Mouse (Mus musculus): Measurements from ENCODE around the gene Ifitm6. TPM values are rescaled to one million over a fixed set of nuclear protein-coding genes. Genes with fewer than 3 reads are reported as not detected.

Gene Ifitm6
- total and polyA plus RNA-seq, 2 experiments from 2014 or later: 0.83 to 0.99 TPM

- Histone ChIP-seq H3K4me3 (ENCODE audit: low read depth, low read length) (peak within 1 kb of the TSS; percentile 86), H3K9ac (replicated peaks; ENCODE audit: low read length, poor library complexity, severe bottlenecking) (peak within 1 kb of the TSS; percentile 95), H3K27ac (ENCODE audit: low read depth, low read length) (peak within 1 kb of the TSS; percentile 94), H3K4me1 (ENCODE audit: insufficient read depth, low read length) (peaks cover 14% of the 10 kb centered on the region), H3K36me3 (ENCODE audit: insufficient read depth, low read length) (peaks cover 22% of the 10 kb centered on the region), H3K27me3 (ENCODE audit: insufficient read depth, low read length) (no peaks in the 10 kb centered on the region), H3K4me2 (ENCODE audit: low read depth, low read length, poor library complexity, severe bottlenecking) (peak within 1 kb of the TSS; percentile 82), H3K9me3 (ENCODE audit: low read length) (no peaks in the 10 kb centered on the region)
- WGBS: under 1% methylated on average over 60 of the region's 72 CpGs
- no peak for TF ChIP-seq CTCF (IDR thresholded peaks at IDR 0.05)
- DNase-seq (ENCODE audit: low spot score) (peak; percentile 96), ATAC-seq (ENCODE audit: low FRiP score) (peak; percentile 96)
These were observed 42.9 kb upstream of the Ifitm6 start, which contains the start of gene B4galnt4 for GRCm38 (mm10) chr7:141060426-141061242. B4galnt4 (plus strand) TSS chr7:141061104.

GRCm38 (mm10) chr7:141059929-141060328, 42.2 kb upstream of the Ifitm6 start:
- DNase-seq (ENCODE audit: low spot score) (no peak), ATAC-seq (ENCODE audit: low FRiP score) (peak; percentile 2; the same call in 1 of the 2 replicates)
- H3K27me3 ChIP-seq (ENCODE audit: insufficient read depth, low read length): no peaks in the 10 kb centered on the region
- H3K9ac ChIP-seq (replicated peaks; ENCODE audit: low read length, poor library complexity, severe bottlenecking): peak overlapping the region; percentile 95
- no peak for TF ChIP-seq CTCF (IDR thresholded peaks at IDR 0.05)
- H3K36me3 ChIP-seq (ENCODE audit: insufficient read depth, low read length): peaks cover 15% of the 10 kb centered on the region
- no peaks in the 10 kb centered on the region for H3K9me3 ChIP-seq (ENCODE audit: low read length)
- peak overlapping the region; percentile 82 for H3K4me2 ChIP-seq (ENCODE audit: low read depth, low read length, poor library complexity, severe bottlenecking)
- peaks cover 14% of the 10 kb centered on the region for H3K4me1 ChIP-seq (ENCODE audit: insufficient read depth, low read length)
- H3K27ac ChIP-seq (ENCODE audit: low read depth, low read length): peak overlapping the region; percentile 94
- WGBS: 54% methylated on average over 2 of the region's 2 CpGs
- peak overlapping the region; percentile 86 for H3K4me3 ChIP-seq (ENCODE audit: low read depth, low read length)

GRCm38 (mm10) chr7:141058601-141059341, 41.0 kb upstream of the Ifitm6 start:
- 94% methylated on average over 14 of the region's 14 CpGs for WGBS
- Histone ChIP-seq H3K27ac (ENCODE audit: low read depth, low read length) (no peak overlapping the region), H3K4me3 (ENCODE audit: low read depth, low read length) (no peak overlapping the region), H3K4me2 (ENCODE audit: low read depth, low read length, poor library complexity, severe bottlenecking) (no peak overlapping the region), H3K27me3 (ENCODE audit: insufficient read depth, low read length) (no peaks in the 10 kb centered on the region), H3K36me3 (ENCODE audit: insufficient read depth, low read length) (peaks cover 4% of the 10 kb centered on the region; the same call in 1 of the 2 replicates), H3K9ac (replicated peaks; ENCODE audit: low read length, poor library complexity, severe bottlenecking) (no peak overlapping the region), H3K9me3 (ENCODE audit: low read length) (no peaks in the 10 kb centered on the region), H3K4me1 (ENCODE audit: insufficient read depth, low read length) (peaks cover 14% of the 10 kb centered on the region)
- DNase-seq (ENCODE audit: low spot score): no peak
- ATAC-seq (ENCODE audit: low FRiP score): no peak
- no peak for TF ChIP-seq CTCF (IDR thresholded peaks at IDR 0.05)

GRCm38 (mm10) chr7:141057541-141057940, 39.8 kb upstream of the Ifitm6 start:
- no peaks in the 10 kb centered on the region for H3K27me3 ChIP-seq (ENCODE audit: insufficient read depth, low read length)
- DNase-seq (ENCODE audit: low spot score) (no peak), ATAC-seq (ENCODE audit: low FRiP score) (no peak)
- H3K4me2 ChIP-seq (ENCODE audit: low read depth, low read length, poor library complexity, severe bottlenecking): no peak overlapping the region
- H3K9ac ChIP-seq (replicated peaks; ENCODE audit: low read length, poor library complexity, severe bottlenecking): no peak overlapping the region
- H3K27ac ChIP-seq (ENCODE audit: low read depth, low read length): no peak overlapping the region
- H3K36me3 ChIP-seq (ENCODE audit: insufficient read depth, low read length): no peaks in the 10 kb centered on the region
- H3K4me1 ChIP-seq (ENCODE audit: insufficient read depth, low read length): peaks cover 12% of the 10 kb centered on the region
- no peaks in the 10 kb centered on the region for H3K9me3 ChIP-seq (ENCODE audit: low read length)
- no peak overlapping the region for H3K4me3 ChIP-seq (ENCODE audit: low read depth, low read length)
- TF ChIP-seq CTCF (IDR thresholded peaks at IDR 0.05): no peak
- WGBS: 97% methylated on average over 1 of the region's 1 CpGs

GRCm38 (mm10) chr7:141056976-141057375, 39.3 kb upstream of the Ifitm6 start:
- Histone ChIP-seq H3K36me3 (ENCODE audit: insufficient read depth, low read length) (no peaks in the 10 kb centered on the region), H3K4me3 (ENCODE audit: low read depth, low read length) (no peak overlapping the region), H3K9me3 (ENCODE audit: low read length) (no peaks in the 10 kb centered on the region), H3K27ac (ENCODE audit: low read depth, low read length) (no peak overlapping the region), H3K9ac (replicated peaks; ENCODE audit: low read length, poor library complexity, severe bottlenecking) (no peak overlapping the region), H3K27me3 (ENCODE audit: insufficient read depth, low read length) (no peaks in the 10 kb centered on the region), H3K4me2 (ENCODE audit: low read depth, low read length, poor library complexity, severe bottlenecking) (no peak overlapping the region), H3K4me1 (ENCODE audit: insufficient read depth, low read length) (peaks cover 6% of the 10 kb centered on the region; the same call in 1 of the 2 replicates)
- no peak for TF ChIP-seq CTCF (IDR thresholded peaks at IDR 0.05)
- WGBS: 96% methylated on average over 6 of the region's 6 CpGs
- no peak for DNase-seq (ENCODE audit: low spot score)
- no peak for ATAC-seq (ENCODE audit: low FRiP score)

GRCm38 (mm10) chr7:141055785-141056184, 38.1 kb upstream of the Ifitm6 start:
- Histone ChIP-seq H3K9me3 (ENCODE audit: low read length) (no peaks in the 10 kb centered on the region), H3K4me2 (ENCODE audit: low read depth, low read length, poor library complexity, severe bottlenecking) (no peak overlapping the region), H3K4me3 (ENCODE audit: low read depth, low read length) (no peak overlapping the region), H3K36me3 (ENCODE audit: insufficient read depth, low read length) (no peaks in the 10 kb centered on the region), H3K9ac (replicated peaks; ENCODE audit: low read length, poor library complexity, severe bottlenecking) (no peak overlapping the region), H3K4me1 (ENCODE audit: insufficient read depth, low read length) (peaks cover 4% of the 10 kb centered on the region; the same call in 1 of the 2 replicates), H3K27me3 (ENCODE audit: insufficient read depth, low read length) (no peaks in the 10 kb centered on the region), H3K27ac (ENCODE audit: low read depth, low read length) (no peak overlapping the region)
- WGBS: 74% methylated on average over 4 of the region's 4 CpGs
- no peak for ATAC-seq (ENCODE audit: low FRiP score)
- DNase-seq (ENCODE audit: low spot score): no peak
- TF ChIP-seq CTCF (IDR thresholded peaks at IDR 0.05): no peak

All from midbrain, postnatal 0 days (tissue).